Mouse (Mus musculus) thymus, postnatal 14 days (tissue): ENCODE results near the gene Mpv17l2.

Source experiments
- DNase-seq: peaks from one replicate; pipeline ENCODE4 v3.0.0; 2021

Mpv17l2 gene

DNA sequence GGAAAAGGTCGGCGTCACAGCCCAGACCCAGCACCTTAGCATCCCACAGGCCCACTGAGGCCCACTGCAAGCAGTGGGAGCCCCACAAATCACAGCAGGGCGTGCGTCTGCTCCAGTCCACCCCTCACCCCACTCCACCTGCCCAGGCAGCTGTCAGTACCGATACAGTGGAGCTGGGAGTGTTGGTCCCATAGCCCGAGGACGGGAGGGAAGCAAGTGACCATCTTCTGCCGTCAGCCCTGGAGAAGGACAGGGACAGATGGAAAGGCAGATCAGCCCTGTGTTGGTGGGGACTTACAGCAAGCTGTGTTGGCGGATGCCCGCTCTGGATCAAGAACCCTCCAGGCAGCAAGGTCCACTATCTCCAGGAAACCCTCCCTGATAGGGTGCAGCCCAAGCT is 28.3 kb upstream of the Mpv17l2 start:
- no peak for DNase-seq

DNA sequence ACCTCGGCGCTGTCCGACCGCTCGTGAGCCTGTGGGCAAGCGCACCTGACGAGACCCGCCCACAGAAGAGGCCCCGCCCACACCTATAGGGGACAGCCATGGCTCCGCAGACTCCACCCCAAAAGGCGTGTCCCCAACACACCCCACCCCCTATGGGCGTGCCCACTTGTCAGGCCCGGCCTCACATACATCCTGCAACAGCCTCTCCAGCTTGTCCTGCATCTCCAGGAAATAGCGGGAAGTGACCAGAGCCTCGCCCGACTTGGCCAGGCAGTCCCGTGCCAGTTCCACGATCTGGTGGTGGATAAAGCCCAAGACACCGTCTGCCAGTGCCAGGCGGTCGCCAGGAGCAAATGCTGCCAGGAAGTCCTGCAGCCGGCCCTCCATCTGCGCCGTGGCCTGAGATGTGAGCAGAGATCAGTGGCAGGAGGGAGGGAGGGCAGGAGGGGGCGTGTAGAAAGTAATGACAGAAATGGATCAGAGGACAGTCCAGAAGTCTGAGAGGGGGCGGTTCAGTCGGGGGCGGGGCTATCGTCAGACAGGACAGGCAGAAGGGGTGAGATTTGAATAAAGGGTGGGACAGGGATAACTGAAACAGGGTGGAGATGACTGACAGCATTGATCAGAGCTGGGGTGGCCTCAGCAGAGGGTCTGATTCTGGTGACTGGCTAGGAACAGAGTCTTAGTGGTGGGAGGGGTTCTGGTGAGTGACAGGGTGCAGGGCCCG is 27.4 kb upstream of the Mpv17l2 start:
- no peak for DNase-seq

DNA sequence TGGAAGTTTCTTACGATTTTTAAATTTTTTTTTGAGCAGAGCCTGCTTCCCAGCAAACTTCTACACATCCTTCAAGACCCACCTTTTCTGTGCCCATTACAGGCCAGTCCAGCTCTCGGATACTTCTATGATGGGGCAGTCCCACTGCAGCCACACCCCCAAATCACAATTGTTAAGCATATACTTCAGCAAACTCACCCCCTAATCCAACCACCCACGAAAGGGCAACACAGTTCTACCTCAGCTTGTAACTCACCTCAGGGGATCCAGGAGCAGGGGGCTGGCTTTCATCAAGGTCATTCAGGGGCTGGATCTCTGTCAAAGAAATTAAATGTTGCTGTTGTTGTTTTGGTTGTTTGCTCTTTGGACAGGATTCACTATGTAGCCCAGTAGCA is 26.3 kb upstream of the Mpv17l2 start:
- no peak for DNase-seq

DNA sequence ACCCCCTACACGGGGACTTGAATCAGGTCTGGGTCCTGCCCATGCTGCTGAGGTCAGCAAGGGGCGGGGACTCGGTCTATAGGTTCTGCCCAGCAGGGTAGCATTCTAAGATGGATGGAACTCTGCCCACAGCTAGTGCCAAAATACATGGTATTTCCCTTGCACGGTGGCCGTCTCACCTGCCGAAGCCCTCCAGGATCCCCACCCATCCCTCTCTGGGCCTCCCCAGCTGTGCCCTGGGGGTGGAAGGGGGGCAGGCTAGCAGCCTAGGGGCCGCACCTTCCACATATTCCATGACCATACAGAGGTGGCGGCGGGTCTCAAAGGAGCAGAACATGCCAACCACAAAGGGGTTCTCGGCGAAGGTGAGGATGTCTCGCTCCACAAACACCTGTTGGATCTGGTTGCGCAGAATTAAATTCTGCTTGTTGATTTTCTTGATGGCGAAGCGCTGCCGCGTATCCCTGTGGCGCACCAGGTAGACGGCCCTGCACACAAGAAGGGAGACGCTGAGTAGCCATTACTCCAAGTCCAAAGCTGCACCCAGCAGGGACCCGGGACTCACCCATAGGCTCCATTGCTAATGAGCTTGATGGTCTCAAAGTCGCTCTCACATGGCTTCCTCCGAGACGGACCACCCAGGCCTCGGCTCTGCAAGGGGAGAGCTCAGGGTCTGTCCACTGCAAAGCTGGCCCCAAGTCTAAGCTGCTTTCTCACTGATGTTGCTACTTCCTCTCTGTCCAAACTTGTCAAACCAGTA is 25.7 kb upstream of the Mpv17l2 start:
- no peak for DNase-seq

DNA sequence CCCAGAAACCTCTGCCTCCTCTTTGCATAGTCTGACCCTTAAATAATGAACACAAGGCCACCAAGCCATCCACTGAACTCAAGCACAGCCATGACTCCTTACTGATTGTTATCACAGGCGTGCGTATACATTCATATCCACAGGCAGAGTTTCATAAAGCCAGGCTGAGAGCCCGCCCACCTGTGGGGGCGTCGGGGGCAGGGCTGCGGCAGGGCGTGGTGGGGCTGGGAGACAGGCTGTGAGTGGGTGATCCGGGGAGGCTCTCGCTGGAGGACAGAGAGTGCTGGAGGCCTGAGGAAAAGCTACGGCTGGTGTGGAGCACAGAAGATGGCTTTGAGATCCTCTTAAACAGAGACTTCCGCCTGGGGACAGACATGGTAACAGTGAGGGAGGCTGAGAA is 19.3 kb upstream of the Mpv17l2 start:
- no peak for DNase-seq

DNA sequence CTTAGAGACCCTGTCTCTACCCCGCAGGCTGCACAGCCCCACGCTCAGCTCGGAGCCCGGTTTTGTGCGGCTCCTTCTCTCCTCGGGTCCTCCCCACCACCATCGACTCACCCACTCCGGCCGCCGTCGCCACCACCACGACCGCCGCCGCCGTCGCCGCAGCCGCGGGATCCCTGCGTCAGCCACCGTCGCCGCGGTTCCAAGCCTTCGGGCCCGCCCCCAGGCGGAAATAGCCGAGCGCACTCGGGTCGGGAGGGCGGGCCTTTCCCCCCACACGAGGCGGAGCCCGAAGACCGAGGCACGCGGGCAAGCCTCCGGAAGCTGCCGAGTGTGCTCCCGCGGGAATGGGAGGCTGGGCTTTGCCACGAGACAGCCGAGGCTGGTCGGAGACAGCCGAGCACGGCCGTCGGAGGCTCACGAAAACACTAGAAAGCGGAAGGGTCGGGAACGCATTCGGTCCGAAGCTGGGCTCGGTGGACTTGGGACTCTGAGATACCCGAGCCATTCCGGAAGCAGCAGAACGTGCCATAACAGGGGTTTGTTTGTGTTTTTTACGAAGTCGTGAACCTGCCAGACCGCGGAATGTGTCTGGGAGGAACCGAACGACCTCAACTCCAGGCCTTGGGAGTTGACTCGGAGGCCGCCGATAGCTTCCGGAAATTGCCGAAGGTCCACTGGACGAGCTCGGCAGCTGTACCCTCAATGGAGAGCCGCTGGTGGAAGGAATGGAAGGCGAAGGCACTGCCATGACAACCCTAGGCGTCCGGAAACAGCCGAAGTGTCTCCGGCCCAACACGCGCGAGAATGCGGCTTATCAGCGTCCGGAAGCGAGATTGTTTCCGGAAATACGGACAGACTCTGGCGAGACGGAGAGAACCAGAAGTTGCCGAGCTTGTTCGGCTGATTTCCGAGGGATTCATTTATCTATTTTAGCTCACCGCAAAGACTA is 16.0 kb upstream of the Mpv17l2 start, which contains the start of gene Pik3r2:
Gene Pik3r2, minus strand, starts transcription at position 218 of the 949 bp plus-strand sequence.
- peak; percentile 98 for DNase-seq

DNA sequence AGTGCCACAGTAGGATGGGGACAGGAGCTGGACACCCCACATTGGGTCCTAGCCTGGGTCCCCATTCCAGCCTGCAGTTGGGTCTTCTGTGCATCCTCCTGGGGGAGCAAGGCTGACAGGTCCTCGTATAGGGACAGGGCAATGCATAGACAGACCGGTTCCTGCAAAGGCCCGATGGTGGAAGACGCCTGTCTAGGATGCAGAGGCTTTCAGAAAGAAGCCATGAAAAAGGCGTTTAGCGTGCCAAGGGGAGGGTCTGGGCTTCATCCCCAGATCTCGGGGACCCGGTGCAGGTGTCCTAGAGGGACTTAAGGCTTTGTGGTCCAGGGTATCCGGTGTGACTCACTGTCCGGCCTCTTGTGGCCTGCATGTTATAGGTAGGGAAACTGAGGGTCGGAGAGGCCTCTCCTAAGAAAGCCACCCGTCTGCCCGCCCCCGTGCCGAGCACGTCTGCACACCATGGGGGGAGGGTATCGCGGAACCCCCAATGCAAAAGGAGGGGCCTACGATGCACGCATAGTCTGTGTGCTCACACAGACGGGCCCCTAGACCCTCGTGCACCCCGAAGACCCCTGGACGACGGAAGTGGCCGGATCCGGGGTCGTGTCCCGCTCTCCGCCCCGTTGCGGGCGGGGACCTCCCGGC is 15.2 kb upstream of the Mpv17l2 start:
- no peak for DNase-seq

DNA sequence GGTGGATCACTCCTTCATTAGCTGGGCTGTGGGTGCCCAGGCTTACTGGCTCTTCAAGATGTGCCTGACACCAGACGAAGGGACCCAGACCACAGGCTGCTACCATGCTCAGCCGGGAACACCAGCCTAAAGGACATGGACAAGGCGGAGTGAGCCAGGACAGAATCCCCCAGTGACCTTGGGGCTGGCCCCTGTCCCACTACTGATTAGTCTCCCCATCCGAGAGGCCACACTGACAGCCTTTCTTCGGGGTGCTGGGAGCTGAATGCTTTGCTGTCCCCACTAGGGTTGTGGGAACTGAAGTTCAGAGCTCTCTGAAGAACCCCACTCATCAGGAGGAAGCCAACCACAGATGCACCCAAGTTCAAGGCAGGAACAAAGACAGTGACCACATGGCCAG is 14.5 kb upstream of the Mpv17l2 start:
- DNase-seq: no peak

DNA sequence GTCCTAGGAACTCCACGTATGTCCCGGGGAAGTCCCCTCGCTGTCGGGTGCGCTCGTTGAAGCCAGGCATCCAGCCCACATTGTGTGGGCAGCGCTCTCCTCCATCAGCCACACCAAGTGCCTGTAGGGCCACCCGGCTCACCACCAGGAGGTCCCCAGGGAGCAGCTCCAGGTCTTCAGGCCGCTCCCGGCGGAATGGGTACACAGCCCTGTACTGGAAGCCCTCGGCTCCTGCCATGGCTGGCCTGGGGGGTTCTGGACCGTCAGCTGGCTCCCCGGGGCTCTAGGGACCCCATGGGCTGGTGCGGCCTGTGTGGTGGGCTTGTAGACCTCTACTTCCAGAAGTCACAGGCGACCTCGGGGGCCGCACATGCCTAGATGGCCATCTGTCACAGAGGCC is 14.0 kb upstream of the Mpv17l2 start:
- DNase-seq: no peak

DNA sequence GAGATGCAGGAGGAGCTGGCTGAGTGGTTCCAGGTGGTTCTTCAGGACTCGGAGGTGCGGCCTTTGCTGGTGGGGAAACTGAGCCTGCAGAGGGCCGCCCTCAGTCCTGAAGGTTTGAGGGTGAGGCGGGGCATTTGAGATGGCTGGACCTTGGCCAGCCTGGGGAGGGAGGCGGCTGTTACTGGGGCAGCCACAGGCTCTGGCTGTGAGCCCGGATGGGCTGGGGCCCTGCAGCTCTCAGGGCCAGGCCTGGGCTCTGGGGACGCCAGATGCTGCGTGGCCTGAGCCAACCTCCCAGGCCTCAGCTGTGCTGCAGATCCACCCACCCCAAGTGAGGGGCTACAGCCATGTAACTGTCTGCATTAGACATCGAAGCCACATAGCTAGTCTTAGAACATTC is 13.1 kb upstream of the Mpv17l2 start:
- DNase-seq: no peak

DNA sequence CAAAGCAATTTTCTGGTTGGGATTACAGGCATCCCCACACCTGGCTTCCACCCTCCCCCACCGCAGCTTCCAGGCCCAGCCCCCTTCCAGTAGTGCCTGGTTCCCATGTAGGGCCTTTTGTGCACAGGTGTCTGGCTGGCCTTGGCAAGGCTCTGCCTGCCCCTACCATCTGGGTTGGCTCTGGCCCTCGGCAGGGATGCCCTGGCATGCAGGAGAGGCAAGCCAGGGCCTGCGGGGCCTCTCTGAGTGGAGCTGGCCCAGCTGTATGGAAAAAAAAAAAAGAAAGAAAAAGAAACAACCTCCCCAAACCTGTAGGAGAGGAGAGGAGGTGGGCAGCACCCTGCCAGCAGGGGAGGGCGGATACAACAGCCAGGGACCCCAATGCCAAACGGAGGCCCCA is 12.7 kb upstream of the Mpv17l2 start:
- no peak for DNase-seq

DNA sequence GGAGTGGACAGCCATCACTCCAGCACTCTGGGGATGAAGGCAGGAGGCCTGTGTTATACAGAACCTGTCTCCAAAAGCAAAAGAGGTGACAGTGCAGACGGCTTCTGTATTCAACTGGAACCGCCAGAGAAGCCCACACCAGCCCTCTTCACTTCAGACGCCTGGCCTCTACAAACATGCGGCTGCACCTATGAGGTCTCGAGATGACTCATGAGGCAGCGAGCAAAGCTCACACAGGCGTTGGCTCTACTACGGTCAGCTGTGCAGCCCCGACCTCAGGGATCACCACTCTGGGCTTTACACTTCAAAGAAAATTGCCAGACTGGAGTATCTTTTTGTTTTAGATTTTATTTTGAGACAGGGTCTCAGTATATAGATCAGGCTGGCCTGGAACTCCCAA is 12.1 kb upstream of the Mpv17l2 start:
- no peak for DNase-seq

DNA sequence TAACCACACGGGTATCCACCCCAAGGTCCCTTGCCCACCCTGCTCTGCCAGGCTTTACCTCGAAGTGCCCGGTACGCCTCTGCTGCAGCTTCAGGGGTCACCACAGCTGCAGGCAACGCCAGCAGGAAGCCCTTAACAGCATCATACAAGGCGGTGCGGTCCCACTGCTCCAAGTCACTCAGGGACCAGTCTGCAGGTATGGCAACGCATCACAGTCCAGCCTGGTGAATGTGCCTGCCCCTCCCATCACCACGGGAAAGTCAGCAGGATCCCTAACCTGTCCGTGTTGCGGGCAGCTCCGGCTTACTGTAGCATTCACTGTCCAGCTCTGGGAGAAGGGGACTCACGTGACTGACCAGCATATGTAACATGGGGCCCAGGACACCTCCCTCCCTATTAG is 11.3 kb upstream of the Mpv17l2 start:
- no peak for DNase-seq

DNA sequence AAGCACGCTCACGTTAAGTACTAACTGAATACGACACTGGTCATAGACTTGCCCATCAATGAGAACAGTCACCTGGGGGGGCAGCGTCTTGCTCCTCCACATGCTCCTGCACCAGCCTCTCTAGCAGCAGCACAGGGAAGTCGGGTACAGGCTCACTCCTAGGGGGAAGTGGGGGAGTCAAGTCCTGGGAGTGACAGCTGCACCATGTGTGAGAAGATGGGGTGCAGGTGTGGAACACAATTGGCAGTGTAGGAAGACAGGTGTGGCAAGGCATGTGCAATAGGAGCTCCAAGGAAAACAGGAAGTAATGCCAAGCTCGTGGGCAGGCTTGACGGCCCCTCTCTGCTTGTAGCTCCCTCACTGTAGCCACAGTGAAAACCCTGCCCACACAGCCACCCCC is 10.5 kb upstream of the Mpv17l2 start:
- no peak for DNase-seq

DNA sequence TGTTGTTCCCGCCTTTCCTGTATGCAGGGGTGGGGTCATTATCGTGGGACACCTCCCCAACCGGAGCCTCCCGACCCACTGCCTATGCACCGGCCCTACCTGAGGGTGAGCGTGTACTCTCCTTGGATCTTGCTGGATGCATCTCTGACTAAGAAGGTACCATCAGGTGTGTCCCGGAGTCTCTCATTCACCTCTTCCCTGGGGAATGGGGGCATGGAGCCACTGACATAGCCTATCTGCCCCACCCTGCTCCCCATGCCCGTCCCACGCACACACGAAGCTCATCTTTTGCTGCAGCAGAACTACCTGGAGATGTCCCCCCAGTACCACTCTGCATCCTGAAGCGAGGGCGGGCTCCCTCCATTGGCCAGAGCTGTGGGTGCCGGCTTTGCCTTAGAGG is 10.0 kb upstream of the Mpv17l2 start:
- no peak for DNase-seq

DNA sequence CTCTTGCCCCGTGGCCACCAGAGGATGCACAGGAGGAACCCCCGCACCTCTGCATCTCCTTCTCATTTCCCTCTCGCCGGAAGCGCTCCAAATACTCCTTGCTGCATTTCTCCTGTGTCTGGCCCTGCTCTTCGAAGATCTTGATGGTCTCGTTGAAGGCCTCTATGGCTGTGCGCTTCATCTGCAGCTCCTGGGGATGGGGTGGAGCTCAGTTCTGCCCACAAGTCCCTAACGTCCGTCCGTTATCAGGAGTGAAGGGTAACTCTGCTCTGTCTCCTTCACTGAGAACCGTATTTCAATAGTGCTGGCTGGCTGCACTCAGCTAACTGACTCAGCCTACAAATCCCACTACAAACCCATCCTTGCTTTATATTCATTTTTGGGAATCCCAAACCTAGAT is 9.1 kb upstream of the Mpv17l2 start:
- no peak for DNase-seq

DNA sequence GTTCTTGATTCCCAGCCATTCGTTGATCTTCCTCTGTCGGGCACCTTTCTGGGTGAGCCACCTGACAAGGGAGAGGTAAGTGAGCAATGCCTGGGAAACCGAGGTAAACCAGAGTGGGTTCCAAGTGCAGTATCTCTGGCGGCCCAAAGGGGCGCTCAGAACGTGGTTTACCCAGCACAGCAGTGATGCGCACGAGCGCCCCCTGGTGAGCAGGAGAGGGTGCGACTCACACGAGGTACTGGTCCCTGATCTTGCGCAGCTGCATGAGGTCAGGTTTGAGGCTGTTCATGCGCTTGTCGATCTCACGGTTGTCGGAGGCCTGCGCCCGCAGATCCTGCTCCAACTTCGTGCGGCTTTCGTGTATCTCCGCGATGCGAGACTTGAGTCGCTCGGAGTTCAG is 8.6 kb upstream of the Mpv17l2 start:
- peak; percentile 99 for DNase-seq

DNA sequence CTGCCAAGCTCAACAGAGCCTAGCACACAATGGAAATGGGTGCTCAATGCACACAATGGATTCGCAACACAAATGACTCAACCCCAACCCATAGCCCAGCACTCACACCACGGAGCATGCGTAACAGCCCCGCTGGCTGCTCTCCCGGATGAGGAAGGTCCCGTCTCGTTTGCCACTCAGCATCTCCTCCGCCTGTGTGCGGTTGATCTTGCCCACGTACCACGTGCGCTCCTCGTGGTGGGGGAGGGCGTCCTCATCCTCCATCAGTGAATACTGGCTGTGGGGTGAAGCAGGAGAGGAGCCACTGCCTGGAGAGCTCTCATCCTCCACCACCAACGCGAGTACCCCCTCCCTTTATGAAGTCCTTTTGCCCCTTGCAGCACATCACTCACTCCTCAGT is 8.2 kb upstream of the Mpv17l2 start:
- no peak for DNase-seq

DNA sequence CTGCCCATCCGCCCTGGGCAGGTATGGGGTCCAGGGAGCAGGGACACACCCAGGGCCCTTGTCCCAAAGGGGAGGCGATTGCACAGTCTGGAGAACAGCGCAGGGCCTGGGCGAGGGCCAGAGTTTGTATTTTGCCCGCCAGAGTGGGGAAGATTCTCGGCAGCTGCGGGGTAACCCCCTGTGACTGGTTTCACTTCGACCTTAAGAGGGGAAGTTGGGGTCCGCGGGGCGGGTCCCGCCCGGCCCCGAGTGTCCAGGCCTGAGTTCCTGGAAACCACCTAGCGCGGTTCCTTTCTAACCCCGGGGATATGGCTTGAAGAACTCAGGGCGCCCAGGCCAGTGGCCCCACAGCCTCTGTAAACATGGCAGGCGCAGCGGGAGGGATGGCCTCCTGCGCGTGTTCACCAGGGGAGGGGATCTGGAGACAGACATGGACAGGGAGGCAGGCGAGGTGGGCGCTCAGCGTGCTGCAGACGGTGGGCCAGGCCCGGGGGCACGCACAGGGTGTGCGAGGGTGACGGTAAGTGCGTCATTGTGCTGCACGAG is 7.6 kb upstream of the Mpv17l2 start:
- DNase-seq: no peak

DNA sequence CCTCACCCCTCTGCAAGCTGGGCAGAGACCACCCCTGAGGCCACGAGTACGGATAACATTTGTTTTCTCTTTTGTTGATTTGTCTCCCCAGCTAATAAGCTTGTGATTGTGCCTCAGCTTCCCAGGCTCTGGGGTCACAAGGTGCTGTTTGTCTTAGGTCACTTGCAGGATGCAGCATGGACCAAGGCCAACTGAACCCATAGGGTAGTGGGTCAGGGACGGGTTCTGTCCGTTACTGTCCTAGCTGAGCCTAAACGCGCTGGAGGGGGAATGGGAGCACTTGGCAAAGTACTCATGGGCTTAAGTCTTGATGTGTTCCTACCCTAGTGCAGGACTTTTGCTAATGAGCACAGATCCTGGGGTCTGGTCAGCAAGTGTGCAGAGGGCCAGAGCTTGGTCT is 6.8 kb upstream of the Mpv17l2 start:
- DNase-seq: no peak

DNA sequence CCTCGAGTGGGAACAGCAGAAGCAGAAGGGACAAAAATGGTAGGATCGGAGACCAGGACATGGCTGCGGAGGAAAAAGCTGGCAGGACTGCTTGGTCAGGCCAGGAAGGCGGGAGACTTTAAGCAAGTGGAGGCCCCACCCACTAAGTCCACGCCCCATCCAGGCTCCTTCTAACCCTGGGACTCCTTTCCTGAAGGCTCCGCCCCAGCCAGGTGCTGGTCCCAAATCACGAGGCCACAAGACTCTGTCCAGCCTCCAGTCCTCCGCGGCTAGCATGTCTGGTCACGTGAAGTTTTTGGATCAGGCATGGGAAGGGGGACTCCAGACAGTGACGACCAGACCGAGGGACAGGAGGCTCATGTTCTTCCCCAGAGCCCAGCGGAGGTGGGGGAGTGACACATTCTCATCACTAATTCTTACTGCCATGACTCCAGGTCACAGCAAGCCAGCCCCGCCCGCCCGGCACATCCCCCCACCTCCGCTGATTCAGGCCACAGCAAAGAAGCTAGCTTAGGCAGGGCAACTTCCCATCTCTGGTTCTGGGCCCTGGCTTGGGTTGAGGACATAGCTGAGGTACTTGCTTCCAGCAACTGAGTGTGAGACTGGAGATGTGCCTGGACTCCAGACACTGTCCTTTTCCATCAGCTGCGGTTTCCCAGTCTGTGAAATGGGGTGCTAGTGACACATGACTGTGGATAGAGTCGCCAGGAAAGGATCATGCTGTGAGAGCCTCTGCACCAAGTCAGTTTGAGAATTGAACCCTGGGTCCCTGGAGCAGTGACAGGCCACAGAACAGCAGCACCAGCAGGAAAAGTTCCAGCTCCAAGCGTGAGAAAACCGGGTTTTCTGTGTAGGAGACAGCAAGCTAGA is 6.1 kb upstream of the Mpv17l2 start:
- DNase-seq: no peak
